Mouse (Mus musculus): ENCODE data around the gene Mdfi.

- TF ChIP-seq CTCF (IDR thresholded peaks at IDR 0.05; ENCODE audit: low read depth, low read length), result no peak
- TF ChIP-seq POLR2A (IDR thresholded peaks at IDR 0.05; ENCODE audit: extremely low read depth, insufficient read depth, low read length), result no peak
Observed at GRCm38 (mm10) chr17:47831772-47832171, 2.7 kb downstream of the Mdfi start.
